Mouse (Mus musculus) telencephalon, adult 2 months (tissue): ENCODE results near the gene C1qtnf6.
A peak's percentile ranks its signal among the peaks of the same experiment; 100 is the strongest.

Experiments
- DNase-seq: peaks from one replicate; pipeline ENCODE4 v3.0.0-alpha.2; 2011; ENCODE audit warnings: low read depth, low spot score

Gene C1qtnf6

GRCm38 (mm10) chr15:78514393-78515146 is 16.6 kb downstream of the C1qtnf6 start:
- peak; percentile 47 for DNase-seq

GRCm38 (mm10) chr15:78513019-78513418 is 18.2 kb downstream of the C1qtnf6 start:
- no peak for DNase-seq

GRCm38 (mm10) chr15:78511951-78512350 is 19.3 kb downstream of the C1qtnf6 start:
- no peak for DNase-seq

- no peak for DNase-seq
Measured at GRCm38 (mm10) chr15:78510736-78511135, 20.5 kb downstream of the C1qtnf6 start.

GRCm38 (mm10) chr15:78510121-78510576 is 21.1 kb downstream of the C1qtnf6 start:
- no peak for DNase-seq

- no peak for DNase-seq
Measured at GRCm38 (mm10) chr15:78509297-78509899, 21.8 kb downstream of the C1qtnf6 start.

GRCm38 (mm10) chr15:78508443-78508842 is 22.8 kb downstream of the C1qtnf6 start:
- no peak for DNase-seq

GRCm38 (mm10) chr15:78505541-78505940 is 25.7 kb downstream of the C1qtnf6 start:
- no peak for DNase-seq

- DNase-seq: no peak
Measured at GRCm38 (mm10) chr15:78504816-78505215, 26.4 kb downstream of the C1qtnf6 start.

GRCm38 (mm10) chr15:78504013-78504412 is 27.2 kb downstream of the C1qtnf6 start:
- DNase-seq: no peak

- no peak for DNase-seq
Measured at GRCm38 (mm10) chr15:78502437-78503132, 28.6 kb downstream of the C1qtnf6 start.

- DNase-seq: no peak
Measured at GRCm38 (mm10) chr15:78494968-78495406, 36.2 kb downstream of the C1qtnf6 start, which contains the start of gene Il2rb. Il2rb (minus strand) TSS chr15:78495271.

GRCm38 (mm10) chr15:78493401-78494010 is 37.7 kb downstream of the C1qtnf6 start:
- no peak for DNase-seq

GRCm38 (mm10) chr15:78491301-78491700 is 39.9 kb downstream of the C1qtnf6 start:
- no peak for DNase-seq

- DNase-seq: no peak
Measured at GRCm38 (mm10) chr15:78489906-78490305, 41.3 kb downstream of the C1qtnf6 start.

- DNase-seq: no peak
Measured at GRCm38 (mm10) chr15:78489248-78489647, 42.0 kb downstream of the C1qtnf6 start.

- no peak for DNase-seq
Measured at GRCm38 (mm10) chr15:78487066-78487465, 44.1 kb downstream of the C1qtnf6 start.

GRCm38 (mm10) chr15:78486564-78486963 is 44.7 kb downstream of the C1qtnf6 start:
- DNase-seq: no peak

- DNase-seq: peak; percentile 10
Measured at GRCm38 (mm10) chr15:78483311-78483710, 47.9 kb downstream of the C1qtnf6 start.

- no peak for DNase-seq
Measured at GRCm38 (mm10) chr15:78482518-78482917, 48.7 kb downstream of the C1qtnf6 start.

- DNase-seq: no peak
Measured at GRCm38 (mm10) chr15:78481448-78482000, 49.7 kb downstream of the C1qtnf6 start.

- no peak for DNase-seq
Measured at GRCm38 (mm10) chr15:78480991-78481390, 50.2 kb downstream of the C1qtnf6 start.
